Mouse (Mus musculus): Measurements from ENCODE around the gene Batf2. TPM values are rescaled to one million over a fixed set of nuclear protein-coding genes. Genes with fewer than 3 reads are reported as not detected.
A peak's percentile ranks its signal among the peaks of the same experiment; 100 is the strongest.
"Not testable (repeated sequence)": the region's sequence is repeated elsewhere in the genome, so short reads cannot be mapped to it uniquely, and the experiment has no call there.

Gene Batf2
- polyA plus RNA-seq, 2 experiments from 2014 or later: not detected

GRCm38 (mm10) chr19:6132171-6132827 is 8.5 kb upstream of the Batf2 start:
- ATAC-seq: no peak

GRCm38 (mm10) chr19:6133197-6133596 is 7.6 kb upstream of the Batf2 start:
- not testable (repeated sequence) for ATAC-seq

GRCm38 (mm10) chr19:6136397-6136796 is 4.4 kb upstream of the Batf2 start:
- no peak for ATAC-seq

- ATAC-seq: no peak
Observed at GRCm38 (mm10) chr19:6139701-6140100, 1.1 kb upstream of the Batf2 start.

GRCm38 (mm10) chr19:6140374-6140677 is 457 bp upstream of the Batf2 start:
- peak; percentile 17 for ATAC-seq

GRCm38 (mm10) chr19:6141394-6141749 is 589 bp downstream of the Batf2 start, which contains the start of gene Arl2:
TSS of gene Arl2 (minus strand) at chr19:6141548.
- peak; percentile 68 for ATAC-seq

GRCm38 (mm10) chr19:6144842-6145241 is 4.1 kb downstream of the Batf2 start:
- ATAC-seq: no peak

- ATAC-seq: no peak
Observed at GRCm38 (mm10) chr19:6155174-6155573, 14.4 kb downstream of the Batf2 start.

GRCm38 (mm10) chr19:6156372-6156771 is 15.6 kb downstream of the Batf2 start:
- no peak for ATAC-seq

- no peak for ATAC-seq
Observed at GRCm38 (mm10) chr19:6157220-6157619, 16.4 kb downstream of the Batf2 start.

GRCm38 (mm10) chr19:6163872-6164547 is 23.2 kb downstream of the Batf2 start:
- ATAC-seq: no peak

- no peak for ATAC-seq
Observed at GRCm38 (mm10) chr19:6166750-6167149, 26.0 kb downstream of the Batf2 start.

- ATAC-seq: no peak
Observed at GRCm38 (mm10) chr19:6171215-6171614, 30.4 kb downstream of the Batf2 start.

- no peak for ATAC-seq
Observed at GRCm38 (mm10) chr19:6174771-6175170, 34.0 kb downstream of the Batf2 start.

- ATAC-seq: no peak
Observed at GRCm38 (mm10) chr19:6178775-6179174, 38.0 kb downstream of the Batf2 start.

GRCm38 (mm10) chr19:6181629-6182028 is 40.8 kb downstream of the Batf2 start:
- ATAC-seq: no peak

- no peak for ATAC-seq
Observed at GRCm38 (mm10) chr19:6182534-6182933, 41.8 kb downstream of the Batf2 start.

- ATAC-seq: no peak
Observed at GRCm38 (mm10) chr19:6184131-6184530, 43.3 kb downstream of the Batf2 start, which contains the start of gene Majin. TSS of gene Majin (plus strand) at chr19:6184388.

GRCm38 (mm10) chr19:6204265-6204664 is 63.5 kb downstream of the Batf2 start:
- ATAC-seq: no peak

- ATAC-seq: no peak
Observed at GRCm38 (mm10) chr19:6206716-6207115, 65.9 kb downstream of the Batf2 start.

GRCm38 (mm10) chr19:6216046-6216705 is 75.4 kb downstream of the Batf2 start:
- ATAC-seq: no peak

- no peak for ATAC-seq
Observed at GRCm38 (mm10) chr19:6218606-6219005, 77.8 kb downstream of the Batf2 start.

All from CD4-positive, CD25-positive, alpha-beta regulatory T cell, adult 4 months (primary cell).